Mouse (Mus musculus): ENCODE results near the gene Brpf1. TPM values are rescaled to one million over a fixed set of nuclear protein-coding genes. Genes with fewer than 3 reads are reported as not detected.
"Not testable (repeated sequence)": the region's sequence is repeated elsewhere in the genome, so short reads cannot be mapped to it uniquely, and the experiment has no call there.

The Brpf1 gene
- total RNA-seq, 4 experiments from 2014 or later = 36.8 to 40.5 (median 38.4) TPM

- peak; percentile 99 for DNase-seq (ENCODE audit: low spot score in 2 of 2)
Measured at GRCm38 (mm10) chr6:113306322-113306985, 483 bp upstream of the Brpf1 start.

- peak in 1 of 2 experiments; percentile 21 for DNase-seq (ENCODE audit: low spot score in 2 of 2)
Measured at GRCm38 (mm10) chr6:113307481-113308121, 664 bp downstream of the Brpf1 start.

GRCm38 (mm10) chr6:113308141-113308540, 1.2 kb downstream of the Brpf1 start:
- peak in 1 of 2 experiments; percentile 42 for DNase-seq (ENCODE audit: low spot score in 2 of 2)

- no peak for DNase-seq (ENCODE audit: low spot score in 2 of 2)
Measured at GRCm38 (mm10) chr6:113315972-113316371, 9.0 kb downstream of the Brpf1 start.

GRCm38 (mm10) chr6:113326533-113327315, 19.8 kb downstream of the Brpf1 start, which contains the start of gene Ogg1:
TSS of gene Ogg1 (plus strand) at chr6:113326972.
- DNase-seq (ENCODE audit: low spot score in 2 of 2) = peak; percentile 98 to 99

GRCm38 (mm10) chr6:113329396-113329795, 22.5 kb downstream of the Brpf1 start:
- DNase-seq (ENCODE audit: low spot score in 2 of 2) = no peak

GRCm38 (mm10) chr6:113330547-113330946, 23.6 kb downstream of the Brpf1 start:
- no peak for DNase-seq (ENCODE audit: low spot score in 2 of 2)

GRCm38 (mm10) chr6:113331721-113332120, 24.8 kb downstream of the Brpf1 start:
- DNase-seq (ENCODE audit: low spot score in 2 of 2) = no peak

- DNase-seq (ENCODE audit: low spot score in 2 of 2) = not testable (repeated sequence)
Measured at GRCm38 (mm10) chr6:113332734-113333133, 25.8 kb downstream of the Brpf1 start.

- DNase-seq (ENCODE audit: low spot score in 2 of 2) = peak; percentile 71 to 77
Measured at GRCm38 (mm10) chr6:113333137-113333950, 26.4 kb downstream of the Brpf1 start.

- no peak for DNase-seq (ENCODE audit: low spot score in 2 of 2)
Measured at GRCm38 (mm10) chr6:113334216-113334615, 27.3 kb downstream of the Brpf1 start.

GRCm38 (mm10) chr6:113336852-113337620, 30.1 kb downstream of the Brpf1 start:
- DNase-seq (ENCODE audit: low spot score in 2 of 2) = no peak

GRCm38 (mm10) chr6:113341574-113341973, 34.6 kb downstream of the Brpf1 start:
- no peak for DNase-seq (ENCODE audit: low spot score in 2 of 2)

GRCm38 (mm10) chr6:113342297-113342696, 35.4 kb downstream of the Brpf1 start:
- DNase-seq (ENCODE audit: low spot score in 2 of 2) = no peak

GRCm38 (mm10) chr6:113343177-113344092, 36.5 kb downstream of the Brpf1 start, which contains the start of gene Camk1:
TSS of gene Camk1 (minus strand) at chr6:113343984.
- DNase-seq (ENCODE audit: low spot score in 2 of 2) = peak in 1 of 2 experiments; percentile 65

GRCm38 (mm10) chr6:113344321-113344720, 37.4 kb downstream of the Brpf1 start:
- DNase-seq (ENCODE audit: low spot score in 2 of 2) = no peak

- DNase-seq (ENCODE audit: low spot score in 2 of 2) = no peak
Measured at GRCm38 (mm10) chr6:113346897-113347296, 40.0 kb downstream of the Brpf1 start.

- DNase-seq (ENCODE audit: low spot score in 2 of 2) = no peak
Measured at GRCm38 (mm10) chr6:113350538-113350937, 43.6 kb downstream of the Brpf1 start.

- no peak for DNase-seq (ENCODE audit: low spot score in 2 of 2)
Measured at GRCm38 (mm10) chr6:113351161-113351560, 44.2 kb downstream of the Brpf1 start.
